Mouse (Mus musculus) CH12.LX (cell line): ENCODE measurements around the gene Itgav. TPM values are rescaled to one million over a fixed set of nuclear protein-coding genes. Genes with fewer than 3 reads are reported as not detected.

Experiments
- DNase-seq: peaks from one replicate; pipeline ENCODE4 v3.0.0-alpha.2; 2013; ENCODE audit errors: extremely low read depth
- H3K27ac ChIP-seq: 2 replicates; pipeline ENCODE4 v1.5.1; 2012; ENCODE audit warnings: low read depth, mild to moderate bottlenecking, control low read depth, moderate library complexity; ENCODE audit not compliant: insufficient read depth
- H3K27me3 ChIP-seq: replicated peaks from 2 replicates; pipeline ENCODE3; 2012; ENCODE audit warnings: inconsistent platforms
- H3K36me3 ChIP-seq, 2 experiments: replicated peaks in 1 of 2; 2 replicates each; pipeline versions ENCODE3 to v1.6.1; 2012; ENCODE audit warnings: inconsistent platforms in 1 of 2, low read length in 1 of 2, mild to moderate bottlenecking in 1 of 2, mixed read lengths in 1 of 2, moderate library complexity in 1 of 2; ENCODE audit not compliant: control insufficient read depth in 1 of 2, insufficient read depth in 1 of 2
- H3K4me1 ChIP-seq, 2 experiments: 2 replicates each; pipeline ENCODE4 v1.6.1; 2012; ENCODE audit warnings: inconsistent platforms in 1 of 2, moderate library complexity in 1 of 2; ENCODE audit not compliant: insufficient read depth in 2 of 2, control insufficient read depth in 1 of 2
- H3K4me2 ChIP-seq: 2 replicates; pipeline ENCODE4 v1.6.1; 2012; ENCODE audit warnings: low read depth, mild to moderate bottlenecking, control low read depth; ENCODE audit not compliant: poor library complexity, insufficient read depth, severe bottlenecking
- H3K4me3 ChIP-seq, 3 experiments: fragments of 150-350 bp in 1 of 3; sonication (generic) in 1 of 3; replicated peaks in 1 of 3; 2 replicates each; pipeline versions ENCODE3 to v1.5.1; 2011 to 2012; ENCODE audit warnings: low read depth in 2 of 3, low read length in 2 of 3, mild to moderate bottlenecking in 2 of 3, moderate library complexity in 2 of 3, control low read depth in 1 of 3, improper control_type of control experiment in 1 of 3, inconsistent platforms in 1 of 3, mixed read lengths in 1 of 3; ENCODE audit not compliant: poor library complexity in 1 of 3
- H3K79me2 ChIP-seq: replicated peaks from 2 replicates; pipeline ENCODE4 v1.6.1; 2012; ENCODE audit warnings: mild to moderate bottlenecking, moderate library complexity; ENCODE audit not compliant: control insufficient read depth, poor library complexity, insufficient read depth, severe bottlenecking; ENCODE audit errors: extremely low read depth
- H3K9ac ChIP-seq: 2 replicates; pipeline ENCODE4 v1.6.1; 2012; ENCODE audit warnings: low read depth, mild to moderate bottlenecking, control low read depth, moderate library complexity; ENCODE audit not compliant: insufficient read depth
- H3K9me3 ChIP-seq: replicated peaks from 2 replicates; pipeline ENCODE3; 2012; ENCODE audit warnings: low read length, inconsistent platforms, mixed read lengths
- BHLHE40 ChIP-seq: IDR thresholded peaks from 2 replicates; pipeline ENCODE4 v1.6.1; 2011; ENCODE audit warnings: mild to moderate bottlenecking, low read depth, low read length, improper control_type of control experiment
- CHD1 ChIP-seq: IDR thresholded peaks from 2 replicates; pipeline ENCODE4 v1.6.1; 2012; ENCODE audit warnings: low read depth, low read length, improper control_type of control experiment, inconsistent platforms
- CHD2 ChIP-seq: IDR thresholded peaks from 2 replicates; pipeline ENCODE4 v1.6.1; 2011; ENCODE audit warnings: low read length, improper control_type of control experiment
- CTCF ChIP-seq, 2 experiments: IDR thresholded peaks in 1 of 2; conservative IDR thresholded peaks in 1 of 2; 2 replicates each; pipeline ENCODE4 v1.5.1; 2011 to 2012; ENCODE audit warnings: low read depth in 2 of 2, low read length in 2 of 2, improper control_type of control experiment in 1 of 2, inconsistent platforms in 1 of 2, mild to moderate bottlenecking in 1 of 2, moderate library complexity in 1 of 2
- E2F4 ChIP-seq: IDR thresholded peaks from 2 replicates; pipeline ENCODE4 v1.6.1; 2011; ENCODE audit warnings: low read depth, low read length, improper control_type of control experiment; ENCODE audit not compliant: insufficient replicate concordance
- ELF1 ChIP-seq: IDR thresholded peaks from 2 replicates; pipeline ENCODE4 v1.6.1; 2014; ENCODE audit warnings: low read depth, mild to moderate bottlenecking, inconsistent platforms, low read length, improper control_type of control experiment
- EP300 ChIP-seq: IDR thresholded peaks from 2 replicates; pipeline ENCODE4 v1.6.1; 2011; ENCODE audit warnings: low read length, improper control_type of control experiment
- ETS1 ChIP-seq: conservative IDR thresholded peaks from 2 replicates; pipeline ENCODE4 v1.6.1; 2012; ENCODE audit warnings: low read depth, mild to moderate bottlenecking, inconsistent platforms, low read length, improper control_type of control experiment, moderate library complexity
- GABPA ChIP-seq: IDR thresholded peaks from 2 replicates; pipeline ENCODE4 v1.6.1; 2012; ENCODE audit warnings: low read depth, low read length, improper control_type of control experiment, inconsistent platforms; ENCODE audit not compliant: insufficient replicate concordance
- HCFC1 ChIP-seq: IDR thresholded peaks from 2 replicates; pipeline ENCODE4 v1.6.1; 2012; ENCODE audit warnings: low read depth, mild to moderate bottlenecking, inconsistent platforms, low read length, improper control_type of control experiment
- IRF4 ChIP-seq: IDR thresholded peaks from 2 replicates; pipeline ENCODE4 v1.6.1; 2014; ENCODE audit warnings: low read depth, mild to moderate bottlenecking, inconsistent platforms, low read length, improper control_type of control experiment
- JUN ChIP-seq: IDR thresholded peaks from 2 replicates; pipeline ENCODE4 v1.6.1; 2011; ENCODE audit warnings: low read depth, mild to moderate bottlenecking, low read length, improper control_type of control experiment, moderate library complexity; ENCODE audit not compliant: insufficient read depth
- JUND ChIP-seq: conservative IDR thresholded peaks from 2 replicates; pipeline ENCODE4 v1.6.1; 2011; ENCODE audit warnings: low read depth, low read length, improper control_type of control experiment
- KAT2A ChIP-seq: IDR thresholded peaks from 2 replicates; pipeline ENCODE4 v1.6.1; 2012; ENCODE audit warnings: low read length, improper control_type of control experiment, inconsistent platforms; ENCODE audit not compliant: insufficient replicate concordance
- MAFK ChIP-seq: IDR thresholded peaks from 2 replicates; pipeline ENCODE4 v1.6.1; 2011; ENCODE audit warnings: low read length, improper control_type of control experiment; ENCODE audit not compliant: insufficient replicate concordance
- MAX ChIP-seq: IDR thresholded peaks from 2 replicates; pipeline ENCODE4 v1.6.1; 2011; ENCODE audit warnings: low read length, improper control_type of control experiment
- MAZ ChIP-seq: IDR thresholded peaks from 2 replicates; pipeline ENCODE4 v1.6.1; 2012; ENCODE audit warnings: low read depth, mild to moderate bottlenecking, inconsistent platforms, low read length, improper control_type of control experiment, moderate library complexity
- MEF2A ChIP-seq: IDR thresholded peaks from 2 replicates; pipeline ENCODE4 v1.6.1; 2014; ENCODE audit warnings: low read depth, mild to moderate bottlenecking, inconsistent platforms, low read length, improper control_type of control experiment, borderline replicate concordance
- MXI1 ChIP-seq: IDR thresholded peaks from 2 replicates; pipeline ENCODE4 v1.6.1; 2011; ENCODE audit warnings: mild to moderate bottlenecking, low read depth, low read length, improper control_type of control experiment
- MYC ChIP-seq: IDR thresholded peaks from 2 replicates; pipeline ENCODE4 v1.6.1; 2011; ENCODE audit warnings: low read depth, mild to moderate bottlenecking, improper control_type of control experiment, low read length
- NELFE ChIP-seq: IDR thresholded peaks from 2 replicates; pipeline ENCODE4 v1.6.1; 2011; ENCODE audit warnings: low read depth, low read length, improper control_type of control experiment
- NRF1 ChIP-seq: IDR thresholded peaks from 2 replicates; pipeline ENCODE4 v1.6.1; 2014; ENCODE audit warnings: low read depth, mild to moderate bottlenecking, inconsistent platforms, low read length, improper control_type of control experiment, moderate library complexity
- PAX5 ChIP-seq: IDR thresholded peaks from 2 replicates; pipeline ENCODE4 v1.6.1; 2012; ENCODE audit warnings: low read length, inconsistent platforms, mixed read lengths
- POLR2A ChIP-seq: IDR thresholded peaks from 2 replicates; pipeline ENCODE4 v1.6.1; 2011; ENCODE audit warnings: low read depth, mild to moderate bottlenecking, improper control_type of control experiment, low read length
- POLR2AphosphoS2 ChIP-seq: IDR thresholded peaks from 2 replicates; pipeline ENCODE4 v1.6.1; 2011; ENCODE audit warnings: low read depth, low read length, improper control_type of control experiment
- RAD21 ChIP-seq: IDR thresholded peaks from 2 replicates; pipeline ENCODE4 v1.6.1; 2011; ENCODE audit warnings: low read depth, mild to moderate bottlenecking, low read length, improper control_type of control experiment, moderate library complexity
- RCOR1 ChIP-seq: conservative IDR thresholded peaks from 2 replicates; pipeline ENCODE4 v1.6.1; 2012; ENCODE audit warnings: low read depth, mild to moderate bottlenecking, inconsistent platforms, low read length, improper control_type of control experiment
- SIN3A ChIP-seq: IDR thresholded peaks from 2 replicates; pipeline ENCODE4 v1.6.1; 2012; ENCODE audit warnings: low read length, improper control_type of control experiment, inconsistent platforms
- SMC3 ChIP-seq: IDR thresholded peaks from 2 replicates; pipeline ENCODE4 v1.6.1; 2011; ENCODE audit warnings: low read depth, low read length, improper control_type of control experiment
- TBP ChIP-seq: conservative IDR thresholded peaks from 2 replicates; pipeline ENCODE4 v1.6.1; 2011; ENCODE audit warnings: low read depth, low read length, improper control_type of control experiment
- TCF12 ChIP-seq: IDR thresholded peaks from 2 replicates; pipeline ENCODE4 v1.6.1; 2014; ENCODE audit warnings: low read depth, mild to moderate bottlenecking, inconsistent platforms, low read length, improper control_type of control experiment
- UBTF ChIP-seq: IDR thresholded peaks from 2 replicates; pipeline ENCODE4 v1.6.1; 2012; ENCODE audit warnings: low read depth, mild to moderate bottlenecking, inconsistent platforms, low read length, improper control_type of control experiment, moderate library complexity
- USF1 ChIP-seq: IDR thresholded peaks from 2 replicates; pipeline ENCODE4 v1.6.1; 2014; ENCODE audit warnings: low read depth, mild to moderate bottlenecking, inconsistent platforms, low read length, improper control_type of control experiment
- USF2 ChIP-seq: conservative IDR thresholded peaks from 2 replicates; pipeline ENCODE4 v1.6.1; 2011; ENCODE audit warnings: low read depth, low read length, improper control_type of control experiment
- ZC3H11A ChIP-seq: IDR thresholded peaks from 2 replicates; pipeline ENCODE4 v1.6.1; 2012; ENCODE audit warnings: low read depth, mild to moderate bottlenecking, inconsistent platforms, low read length, improper control_type of control experiment
- ZKSCAN1 ChIP-seq: IDR thresholded peaks from 2 replicates; pipeline ENCODE4 v1.6.1; 2012; ENCODE audit warnings: low read depth, inconsistent platforms, low read length, improper control_type of control experiment, borderline replicate concordance
- ZMIZ1 ChIP-seq: IDR thresholded peaks from 2 replicates; pipeline ENCODE4 v1.6.1; 2012; ENCODE audit warnings: low read depth, mild to moderate bottlenecking, inconsistent platforms, low read length, improper control_type of control experiment
- ZNF384 ChIP-seq: IDR thresholded peaks from 2 replicates; pipeline ENCODE4 v1.6.1; 2012; ENCODE audit warnings: low read depth, low read length, improper control_type of control experiment, inconsistent platforms
- dilution Hi-C: fragments of 300-500 bp; cut with MboI; formaldehyde crosslinking; loops from 2 replicates; pipeline ENCODE4 v1.14.3; 2020; ENCODE audit warnings: low sequenced_read_pairs; ENCODE audit not compliant: extremely low pct_unique_long_range_greater_than_20kb, extremely low pct_ligation_motif_present
- in situ Hi-C: fragments of 300-500 bp; cut with MboI; formaldehyde crosslinking; loops from 3 replicates; pipeline ENCODE4 v1.14.3; 2019; ENCODE audit warnings: low sequenced_read_pairs, low pct_ligation_motif_present, low pct_unique_long_range_greater_than_20kb, mixed read lengths
- polyA plus RNA-seq: library from polyadenylated mRNA; unstranded; fragments of >175 nt; gene quantifications from 2 replicates; pipeline ENCODE4 v1.2.1, GENCODE M21; 2012; ENCODE audit warnings: low read depth; ENCODE audit not compliant: insufficient read length
- total RNA-seq, 2 experiments: library from RNA; depleted of rRNA; stranded (reverse); fragments of 300-350 nt in 1 of 2; fragments of >200 nt in 1 of 2; gene quantifications; 2 replicates each; pipeline ENCODE4 v1.2.3; 2012 to 2014

Itgav gene
- total and polyA plus RNA-seq, 3 experiments, result 16.2 to 28.2 (median 25.5) TPM

DNA sequence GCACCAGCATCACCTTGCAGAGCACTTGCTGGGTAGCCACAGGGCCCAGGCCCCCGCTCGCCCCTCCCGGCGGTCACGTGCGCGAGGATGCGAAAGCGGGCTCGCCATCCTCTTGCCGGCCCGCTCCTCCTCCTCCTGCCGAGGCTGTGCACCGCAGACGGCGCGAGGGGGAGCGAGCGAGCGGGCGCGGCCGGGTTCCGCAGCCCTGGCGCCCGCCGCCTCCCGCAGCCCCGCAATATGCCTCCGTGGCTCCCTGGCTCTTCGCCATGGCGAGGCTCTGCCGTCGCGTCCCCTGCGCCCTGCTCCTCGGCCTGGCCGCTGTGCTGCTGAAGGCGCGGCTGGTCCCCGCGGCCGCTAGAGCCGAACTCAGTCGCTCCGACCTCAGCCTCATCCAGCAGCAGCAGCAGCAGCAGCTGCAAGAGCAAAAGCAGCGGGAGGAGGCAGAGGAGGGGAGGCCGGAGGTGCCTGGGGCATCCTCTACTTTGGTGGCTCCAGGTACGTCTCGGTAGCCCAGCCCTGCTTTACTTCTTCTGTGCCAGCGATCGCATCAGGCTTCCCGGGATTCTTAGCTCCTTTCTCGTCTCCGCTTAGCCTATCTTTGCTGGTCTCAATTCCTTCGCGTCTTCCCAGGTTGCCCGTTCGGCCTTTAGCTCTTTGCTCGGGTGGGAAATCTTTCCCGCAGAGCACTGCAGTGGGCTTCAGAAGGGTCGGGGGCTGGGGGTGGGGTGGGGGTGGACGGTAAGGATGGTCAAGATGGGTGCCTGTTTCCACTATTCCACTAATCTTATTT lies 88.5 kb downstream of the Itgav start, which contains the start of gene Fam171b:
Gene Fam171b (plus strand): TSS at position 154 of the 790 bp plus-strand sequence.
- Histone ChIP-seq H3K4me3 (peak within 1 kb of the TSS; percentile 48 to 72 (median 57)), H3K27ac (0 out of 2 replicates have a peak within 1 kb of the TSS, but pooled peaks have one; percentile 2), H3K9ac (peak within 1 kb of the TSS; percentile 34), H3K36me3 (no peaks in the 10 kb centered on the region), H3K4me2 (peak within 1 kb of the TSS; percentile 53), H3K4me1 (peaks cover 0 to 7% of the 10 kb centered on the region in 2 experiments; a peak in 1 of 4 replicates), H3K79me2 (no peaks in the 10 kb centered on the region), H3K9me3 (no peaks in the 10 kb centered on the region), H3K27me3 (peaks cover 9% of the 10 kb centered on the region)
- dilution Hi-C loops, result no loop called here
- TF ChIP-seq ETS1, result no peak
- TF ChIP-seq TBP, result no peak
- TF ChIP-seq USF1, result peak; percentile 89
- TF ChIP-seq NELFE, result no peak
- TF ChIP-seq MYC, result no peak
- no peak for TF ChIP-seq CHD1
- no peak for TF ChIP-seq GABPA
- TF ChIP-seq RCOR1, result no peak
- peak; percentile 33; the same call in 1 of the 2 replicates for TF ChIP-seq MEF2A
- TF ChIP-seq BHLHE40, result peak; percentile 98
- no peak for TF ChIP-seq E2F4
- no peak for TF ChIP-seq HCFC1
- TF ChIP-seq KAT2A, result no peak
- TF ChIP-seq CHD2, result no peak
- 0 out of 2 replicates have a peak, but pooled peaks have one; percentile 32 for TF ChIP-seq ZMIZ1
- peak; percentile 55; the same call in 1 of the 2 replicates for TF ChIP-seq MXI1
- TF ChIP-seq NRF1, result peak; percentile 20; the same call in 1 of the 2 replicates
- TF ChIP-seq JUN, result no peak
- TF ChIP-seq TCF12, result peak; percentile 37; the same call in 1 of the 2 replicates
- TF ChIP-seq ELF1, result no peak; the same call in 1 of the 2 replicates
- TF ChIP-seq PAX5, result no peak
- TF ChIP-seq ZKSCAN1, result no peak
- peak; percentile 31; the same call in 1 of the 2 replicates for TF ChIP-seq SIN3A
- no peak for TF ChIP-seq ZNF384
- no peak for TF ChIP-seq JUND
- TF ChIP-seq UBTF, result peak; percentile 89
- TF ChIP-seq USF2, result peak; percentile 74
- TF ChIP-seq MAX, result peak; percentile 79
- no peak for TF ChIP-seq POLR2AphosphoS2
- TF ChIP-seq MAZ, result peak; percentile 83; the same call in 1 of the 2 replicates
- no peak for TF ChIP-seq ZC3H11A
- TF ChIP-seq CTCF (conservative IDR thresholded peaks at IDR 0.05 in 1 of 2, IDR thresholded peaks at IDR 0.05 in 1 of 2; ENCODE audit: low read depth in 2 of 2, low read length in 2 of 2), result peak in 1 of 2 experiments; percentile 49; a peak in 2 of 4 replicates
- TF ChIP-seq RAD21, result peak; percentile 19
- no peak; the same call in 1 of the 2 replicates for TF ChIP-seq EP300
- peak; percentile 40 for TF ChIP-seq IRF4
- no peak for TF ChIP-seq MAFK
- no peak for TF ChIP-seq POLR2A
- peak; percentile 39 for TF ChIP-seq SMC3
- in situ Hi-C loops, result loop anchor here (25.0 kb wide), 1 partner anchor 125 kb away; the partner anchor contains the start of gene Zswim2
- peak; percentile 45 for DNase-seq
